Mouse (Mus musculus): Measurements from ENCODE around the gene Tjp2. TPM values are rescaled to one million over a fixed set of nuclear protein-coding genes. Genes with fewer than 3 reads are reported as not detected.
A peak's percentile ranks its signal among the peaks of the same experiment; 100 is the strongest.

Gene Tjp2
- total and polyA plus RNA-seq, 3 experiments: 9.0 to 17.8 (median 13.7) TPM

- TF ChIP-seq GABPA (IDR thresholded peaks at IDR 0.05; ENCODE audit: insufficient replicate concordance, low read depth, low read length) (no peak), CTCF (conservative IDR thresholded peaks at IDR 0.05 in 1 of 2, IDR thresholded peaks at IDR 0.05 in 1 of 2; ENCODE audit: low read depth in 2 of 2, low read length in 2 of 2) (peak; percentile 26 to 59; a peak in 3 of 4 replicates), TCF12 (IDR thresholded peaks at IDR 0.05; ENCODE audit: low read depth, low read length) (no peak), E2F4 (IDR thresholded peaks at IDR 0.05; ENCODE audit: insufficient replicate concordance, low read depth, low read length) (no peak), ETS1 (conservative IDR thresholded peaks at IDR 0.05; ENCODE audit: low read depth, low read length) (no peak), UBTF (IDR thresholded peaks at IDR 0.05; ENCODE audit: low read depth, low read length) (no peak), CHD1 (IDR thresholded peaks at IDR 0.05; ENCODE audit: low read depth, low read length) (no peak), ZMIZ1 (IDR thresholded peaks at IDR 0.05; ENCODE audit: low read depth, low read length) (no peak)
These were observed 30.6 kb downstream of the Tjp2 start (continued) for GRCm38 (mm10) chr19:24194216-24194615.

GRCm38 (mm10) chr19:24192946-24193345 lies 31.9 kb downstream of the Tjp2 start:
- no peak for DNase-seq (ENCODE audit: extremely low read depth)
- H3K27me3 ChIP-seq (replicated peaks): no peaks in the 10 kb centered on the region
- no peak overlapping the region for H3K27ac ChIP-seq (ENCODE audit: insufficient read depth, low read depth)
- TF ChIP-seq KAT2A (IDR thresholded peaks at IDR 0.05; ENCODE audit: insufficient replicate concordance, low read length) (no peak), MAZ (IDR thresholded peaks at IDR 0.05; ENCODE audit: low read depth, low read length) (no peak), USF2 (conservative IDR thresholded peaks at IDR 0.05; ENCODE audit: low read depth, low read length) (no peak), CHD2 (IDR thresholded peaks at IDR 0.05; ENCODE audit: low read length) (no peak), GABPA (IDR thresholded peaks at IDR 0.05; ENCODE audit: insufficient replicate concordance, low read depth, low read length) (no peak), CHD1 (IDR thresholded peaks at IDR 0.05; ENCODE audit: low read depth, low read length) (no peak), UBTF (IDR thresholded peaks at IDR 0.05; ENCODE audit: low read depth, low read length) (no peak), RAD21 (IDR thresholded peaks at IDR 0.05; ENCODE audit: low read depth, low read length) (no peak), MAFK (IDR thresholded peaks at IDR 0.05; ENCODE audit: insufficient replicate concordance, low read length) (no peak)
- H3K9me3 ChIP-seq (replicated peaks; ENCODE audit: low read length): peaks cover 8% of the 10 kb centered on the region
- no peak overlapping the region for H3K9ac ChIP-seq (ENCODE audit: insufficient read depth, low read depth)
- H3K36me3 ChIP-seq (replicated peaks in 1 of 2; ENCODE audit: control insufficient read depth in 1 of 2, insufficient read depth in 1 of 2, low read length in 1 of 2): peaks cover 0 to 17% of the 10 kb centered on the region in 2 experiments
- dilution Hi-C loops (cut with MboI; ENCODE audit: extremely low pct_ligation_motif_present, extremely low pct_unique_long_range_greater_than_20kb, low sequenced_read_pairs): no loop called here
- peaks cover 5 to 14% of the 10 kb centered on the region in 2 experiments for H3K4me1 ChIP-seq (ENCODE audit: control insufficient read depth in 1 of 2, insufficient read depth in 2 of 2)
- no peaks in the 10 kb centered on the region for H3K79me2 ChIP-seq (replicated peaks; ENCODE audit: control insufficient read depth, extremely low read depth, insufficient read depth, poor library complexity, severe bottlenecking)
- no peak overlapping the region for H3K4me3 ChIP-seq (replicated peaks in 1 of 3; ENCODE audit: low read depth in 2 of 3, low read length in 2 of 3, poor library complexity in 1 of 3)
- H3K4me2 ChIP-seq (ENCODE audit: insufficient read depth, low read depth, poor library complexity, severe bottlenecking): no peak overlapping the region
- in situ Hi-C loops (cut with MboI; ENCODE audit: low pct_ligation_motif_present, low pct_unique_long_range_greater_than_20kb, low sequenced_read_pairs): no loop called here

- TF ChIP-seq JUN (IDR thresholded peaks at IDR 0.05; ENCODE audit: insufficient read depth, low read depth, low read length): no peak
- TF ChIP-seq USF2 (conservative IDR thresholded peaks at IDR 0.05; ENCODE audit: low read depth, low read length): no peak
- no peak for TF ChIP-seq ZMIZ1 (IDR thresholded peaks at IDR 0.05; ENCODE audit: low read depth, low read length)
- TF ChIP-seq NELFE (IDR thresholded peaks at IDR 0.05; ENCODE audit: low read depth, low read length): no peak
- no peak for TF ChIP-seq PAX5 (IDR thresholded peaks at IDR 0.05; ENCODE audit: low read length)
- TF ChIP-seq CHD1 (IDR thresholded peaks at IDR 0.05; ENCODE audit: low read depth, low read length): no peak
- no peak for TF ChIP-seq ZKSCAN1 (IDR thresholded peaks at IDR 0.05; ENCODE audit: borderline replicate concordance, low read depth, low read length)
- TF ChIP-seq SMC3 (IDR thresholded peaks at IDR 0.05; ENCODE audit: low read depth, low read length): no peak
- Histone ChIP-seq H3K9me3 (replicated peaks; ENCODE audit: low read length) (peaks cover 4% of the 10 kb centered on the region), H3K4me1 (ENCODE audit: control insufficient read depth in 1 of 2, insufficient read depth in 2 of 2) (no peaks in the 10 kb centered on the region), H3K27me3 (replicated peaks) (no peaks in the 10 kb centered on the region), H3K36me3 (replicated peaks in 1 of 2; ENCODE audit: control insufficient read depth in 1 of 2, insufficient read depth in 1 of 2, low read length in 1 of 2) (peaks cover 0 to 13% of the 10 kb centered on the region in 2 experiments), H3K9ac (ENCODE audit: insufficient read depth, low read depth) (no peak overlapping the region), H3K27ac (ENCODE audit: insufficient read depth, low read depth) (no peak overlapping the region), H3K4me2 (ENCODE audit: insufficient read depth, low read depth, poor library complexity, severe bottlenecking) (no peak overlapping the region), H3K79me2 (replicated peaks; ENCODE audit: control insufficient read depth, extremely low read depth, insufficient read depth, poor library complexity, severe bottlenecking) (no peaks in the 10 kb centered on the region), H3K4me3 (replicated peaks in 1 of 3; ENCODE audit: low read depth in 2 of 3, low read length in 2 of 3, poor library complexity in 1 of 3) (no peak overlapping the region)
- dilution Hi-C loops (cut with MboI; ENCODE audit: extremely low pct_ligation_motif_present, extremely low pct_unique_long_range_greater_than_20kb, low sequenced_read_pairs) (no loop called here), in situ Hi-C loops (cut with MboI; ENCODE audit: low pct_ligation_motif_present, low pct_unique_long_range_greater_than_20kb, low sequenced_read_pairs) (no loop called here)
- no peak for DNase-seq (ENCODE audit: extremely low read depth)
These were observed 37.0 kb downstream of the Tjp2 start for GRCm38 (mm10) chr19:24187791-24188190.
